Mouse (Mus musculus) megakaryocyte, embryonic 14.5 days (primary cell): ENCODE measurements around the gene Slc17a7.
"Not testable (repeated sequence)": the region's sequence is repeated elsewhere in the genome, so short reads cannot be mapped to it uniquely, and the experiment has no call there.

Experiments used
- FLI1 ChIP-seq: IDR thresholded peaks from 2 replicates; pipeline ENCODE4 v1.6.1; 2012; ENCODE audit warnings: low read length, inconsistent platforms, mixed read lengths
- GATA1 ChIP-seq: IDR thresholded peaks from 3 replicates; pipeline ENCODE4 v1.6.1; 2012; ENCODE audit warnings: mixed read lengths, low read length, inconsistent platforms, borderline replicate concordance

DNA sequence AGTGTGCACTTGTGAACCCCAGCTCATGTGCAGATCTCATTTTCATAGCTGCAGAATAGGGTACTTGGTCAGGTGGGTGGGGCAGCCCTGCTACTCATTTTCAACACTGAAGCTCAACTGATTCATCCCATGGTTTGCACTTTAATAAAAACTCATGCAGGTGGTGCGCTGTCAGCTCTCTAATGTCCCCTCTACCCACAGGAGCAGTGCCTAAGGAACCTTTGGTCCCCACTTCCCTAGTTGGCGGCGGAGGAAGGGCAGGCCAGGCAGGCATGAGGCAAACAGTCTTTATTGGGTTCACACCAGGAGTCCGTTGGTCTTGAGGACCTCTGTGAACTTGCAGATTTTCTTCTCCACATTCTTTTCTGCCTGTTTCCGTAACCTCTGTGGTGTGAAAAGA, 38.1 kb upstream of the Slc17a7 start:
- not testable (repeated sequence) for TF ChIP-seq GATA1, FLI1
